Mouse (Mus musculus): ENCODE measurements around the gene Tfeb.
A peak's percentile ranks its signal among the peaks of the same experiment; 100 is the strongest.

The Tfeb gene

GRCm38 (mm10) chr17:47787632-47788031 lies 50.8 kb downstream of the Tfeb start:
- no peak for DNase-seq (ENCODE audit: low spot score in 2 of 2)

- no peak for DNase-seq (ENCODE audit: low spot score in 2 of 2)
Measured at GRCm38 (mm10) chr17:47788306-47788705, 51.5 kb downstream of the Tfeb start.

- DNase-seq (ENCODE audit: low spot score in 2 of 2) = no peak
Measured at GRCm38 (mm10) chr17:47788996-47789395, 52.2 kb downstream of the Tfeb start.

- peak; percentile 64 to 69 for DNase-seq (ENCODE audit: low spot score in 2 of 2)
Measured at GRCm38 (mm10) chr17:47792098-47792863, 55.5 kb downstream of the Tfeb start.

- peak; percentile 79 to 87 for DNase-seq (ENCODE audit: low spot score in 2 of 2)
Measured at GRCm38 (mm10) chr17:47793377-47793776, 56.5 kb downstream of the Tfeb start.

- peak; percentile 44 to 52 for DNase-seq (ENCODE audit: low spot score in 2 of 2)
Measured at GRCm38 (mm10) chr17:47795446-47795845, 58.6 kb downstream of the Tfeb start.

- DNase-seq (ENCODE audit: low spot score in 2 of 2) = no peak
Measured at GRCm38 (mm10) chr17:47796156-47796816, 59.5 kb downstream of the Tfeb start.

GRCm38 (mm10) chr17:47796968-47797367 lies 60.1 kb downstream of the Tfeb start:
- DNase-seq (ENCODE audit: low spot score in 2 of 2) = no peak

GRCm38 (mm10) chr17:47797383-47797782 lies 60.6 kb downstream of the Tfeb start:
- DNase-seq (ENCODE audit: low spot score in 2 of 2) = no peak

GRCm38 (mm10) chr17:47802806-47803205 lies 66.0 kb downstream of the Tfeb start:
- DNase-seq (ENCODE audit: low spot score in 2 of 2) = no peak

GRCm38 (mm10) chr17:47803662-47804061 lies 66.8 kb downstream of the Tfeb start:
- DNase-seq (ENCODE audit: low spot score in 2 of 2) = no peak

GRCm38 (mm10) chr17:47805047-47805835 lies 68.4 kb downstream of the Tfeb start:
- DNase-seq (ENCODE audit: low spot score in 2 of 2) = no peak

GRCm38 (mm10) chr17:47806230-47806629 lies 69.4 kb downstream of the Tfeb start:
- DNase-seq (ENCODE audit: low spot score in 2 of 2) = peak; percentile 53 to 54

- DNase-seq (ENCODE audit: low spot score in 2 of 2) = no peak
Measured at GRCm38 (mm10) chr17:47811265-47811800, 74.5 kb downstream of the Tfeb start.

- no peak for DNase-seq (ENCODE audit: low spot score in 2 of 2)
Measured at GRCm38 (mm10) chr17:47812200-47812599, 75.4 kb downstream of the Tfeb start.

- no peak for DNase-seq (ENCODE audit: low spot score in 2 of 2)
Measured at GRCm38 (mm10) chr17:47813616-47814015, 76.8 kb downstream of the Tfeb start.

GRCm38 (mm10) chr17:47814496-47814895 lies 77.7 kb downstream of the Tfeb start:
- no peak for DNase-seq (ENCODE audit: low spot score in 2 of 2)

- peak in 1 of 2 experiments; percentile 15 for DNase-seq (ENCODE audit: low spot score in 2 of 2)
Measured at GRCm38 (mm10) chr17:47815446-47815845, 78.6 kb downstream of the Tfeb start.

- DNase-seq (ENCODE audit: low spot score in 2 of 2) = no peak
Measured at GRCm38 (mm10) chr17:47818038-47818725, 81.4 kb downstream of the Tfeb start.

- no peak for DNase-seq (ENCODE audit: low spot score in 2 of 2)
Measured at GRCm38 (mm10) chr17:47821339-47821738, 84.5 kb downstream of the Tfeb start.

GRCm38 (mm10) chr17:47831161-47831560 lies 94.3 kb downstream of the Tfeb start:
- DNase-seq (ENCODE audit: low spot score in 2 of 2) = peak in 1 of 2 experiments; percentile 15
